Mouse (Mus musculus) thymus, adult 2 months (tissue): ENCODE results near the gene Gmppa.

ENCODE experiments used
- CTCF ChIP-seq: fragments of 200-500 bp; IDR thresholded peaks from 2 replicates; pipeline ENCODE4 v1.5.1; 2012; ENCODE audit warnings: mild to moderate bottlenecking, control low read depth, low read length, moderate library complexity, borderline replicate concordance; ENCODE audit not compliant: control insufficient read depth, poor library complexity, insufficient read depth; ENCODE audit errors: extremely low read depth
- POLR2A ChIP-seq: fragments of 200-500 bp; IDR thresholded peaks from 2 replicates; pipeline ENCODE4 v1.6.1; 2012; ENCODE audit warnings: mild to moderate bottlenecking, low read length, control low read depth, moderate library complexity; ENCODE audit not compliant: control insufficient read depth, poor library complexity, insufficient read depth; ENCODE audit errors: extremely low read depth

- no peak for TF ChIP-seq CTCF
- TF ChIP-seq POLR2A: no peak
Measured at GRCm38 (mm10) chr1:75423780-75424390, 11.8 kb upstream of the Gmppa start.
